In genomic region chr9:35543099-35543860, GRCm38 (mm10) we compare ENCODE assay signal across 30 mouse cellular contexts. TPM values are rescaled to one million over a fixed set of nuclear protein-coding genes. Genes with fewer than 3 reads are reported as not detected.
"Had no signal": no experiment of that assay in that cellular context is flagged by ENCODE, and none has a peak within 500 bp of the region (broad histone marks: within the 10 kb centered on the region; RNA-seq: fewer than 3 reads in every experiment).

No protein-coding gene starts in this region.

- H3K9me3 ChIP-seq: limb, embryonic 10.5 days; limb, embryonic 13.5 days; liver, embryonic 12.5 days; liver, embryonic 15.5 days; lung, embryonic 15.5 days; midbrain, embryonic 15.5 days had no signal

- H3K9ac ChIP-seq: limb, embryonic 13.5 days; liver, embryonic 12.5 days; liver, embryonic 15.5 days; lung, embryonic 15.5 days; midbrain, embryonic 15.5 days had no signal

- H3K4me1 ChIP-seq: liver, embryonic 15.5 days; lung, embryonic 15.5 days; midbrain, embryonic 15.5 days had no signal

- H3K4me3 ChIP-seq: layer of hippocampus, adult 2 months; limb, embryonic 10.5 days; limb, embryonic 13.5 days; liver, embryonic 12.5 days; liver, embryonic 15.5 days; lung, embryonic 15.5 days; midbrain, embryonic 15.5 days had no signal

- H3K4me2 ChIP-seq: limb, embryonic 13.5 days; liver, embryonic 12.5 days; liver, embryonic 15.5 days; lung, embryonic 15.5 days; midbrain, embryonic 15.5 days had no signal

- H3K27ac ChIP-seq: kidney, postnatal 0 days; layer of hippocampus, adult 2 months; limb, embryonic 10.5 days; limb, embryonic 13.5 days; liver, embryonic 12.5 days; liver, embryonic 15.5 days; lung, embryonic 15.5 days; midbrain, embryonic 15.5 days had no signal

- ATAC-seq: liver, embryonic 12.5 days; midbrain, embryonic 15.5 days had no signal

- DNase-seq: kidney, adult 2 months; kidney, postnatal 25 days; layer of hippocampus, adult 9-11 months; liver; lung, adult 18-20 months; lung, postnatal 10 days; lung, postnatal 36 days; thymus, adult 18-20 months; thymus, postnatal 36 days had no signal

- H3K36me3 ChIP-seq: limb, embryonic 10.5 days; limb, embryonic 13.5 days; liver, embryonic 12.5 days; liver, embryonic 15.5 days; lung, embryonic 15.5 days had no signal

- H3K27me3 ChIP-seq: limb, embryonic 13.5 days; liver, embryonic 15.5 days; lung, embryonic 15.5 days; midbrain, embryonic 15.5 days had no signal

RNA-seq across cellular contexts. Expression of gene Ddx25, which starts 15.0 kb away (rescaled TPM):
- total RNA-seq: megakaryocyte-erythroid progenitor cell, adult 5-6 weeks had no signal
- polyA plus RNA-seq: urinary bladder, adult 2 months had no signal

RNA-seq across cellular contexts. Expression of gene Gm1113, which starts 25.2 kb away (rescaled TPM):
- total RNA-seq: layer of hippocampus, adult 2 months; layer of hippocampus, postnatal 25 days; left cerebral cortex, adult 18-20 months; left cerebral cortex, postnatal 25 days; megakaryocyte-erythroid progenitor cell, adult 5-6 weeks had no signal
- polyA plus RNA-seq: kidney, adult 2 months; kidney, embryonic 14.5 days; kidney, postnatal 0 days; large intestine, adult 2 months; limb, embryonic 10.5 days; limb, embryonic 13.5 days; liver, embryonic 12.5 days; liver, embryonic 15.5 days; lung, embryonic 15.5 days; midbrain, embryonic 15.5 days; neural tube, embryonic 11.5 days; neural tube, embryonic 14.5 days; small intestine, adult 2 months; spleen, adult 2 months; stomach, embryonic 16.5 days; testis, adult 2 months; urinary bladder, adult 2 months had no signal

RNA-seq across cellular contexts. Expression of gene Pate2, which starts 26.8 kb away (rescaled TPM):
- polyA plus RNA-seq: large intestine, adult 2 months had no signal
